Mouse (Mus musculus): Measurements from ENCODE around the gene Dhdh. TPM values are rescaled to one million over a fixed set of nuclear protein-coding genes. Genes with fewer than 3 reads are reported as not detected.

Dhdh gene
- total RNA-seq, 2 experiments from 2014 or later, result 0.42 to 1.6 TPM

DNA sequence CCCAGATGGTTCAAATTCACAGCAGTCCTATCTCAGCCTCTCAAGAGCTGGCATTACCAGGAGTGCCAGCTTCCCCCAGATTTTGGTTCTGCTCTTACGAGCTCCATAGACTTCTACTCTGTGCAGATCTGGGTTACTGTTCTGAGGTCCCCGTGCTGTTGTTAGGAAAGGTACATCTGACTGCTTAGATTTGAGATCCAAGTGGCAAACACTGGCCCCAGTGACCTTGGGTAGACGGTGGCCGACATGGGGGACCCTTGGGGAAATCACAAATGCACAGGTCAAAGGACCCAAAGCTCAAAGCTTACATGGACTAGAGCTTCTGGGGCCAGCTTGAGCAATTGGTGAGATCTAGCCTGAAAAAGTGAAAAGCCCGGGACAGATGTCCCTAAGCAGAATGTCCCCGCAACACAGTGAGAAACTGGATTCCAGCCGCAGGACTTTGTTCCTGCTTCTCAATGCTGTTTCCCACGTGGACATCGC, 31.8 kb downstream of the Dhdh start:
- no peak for ATAC-seq (replicated peaks; ENCODE audit: low FRiP score, poor library complexity, severe bottlenecking)

DNA sequence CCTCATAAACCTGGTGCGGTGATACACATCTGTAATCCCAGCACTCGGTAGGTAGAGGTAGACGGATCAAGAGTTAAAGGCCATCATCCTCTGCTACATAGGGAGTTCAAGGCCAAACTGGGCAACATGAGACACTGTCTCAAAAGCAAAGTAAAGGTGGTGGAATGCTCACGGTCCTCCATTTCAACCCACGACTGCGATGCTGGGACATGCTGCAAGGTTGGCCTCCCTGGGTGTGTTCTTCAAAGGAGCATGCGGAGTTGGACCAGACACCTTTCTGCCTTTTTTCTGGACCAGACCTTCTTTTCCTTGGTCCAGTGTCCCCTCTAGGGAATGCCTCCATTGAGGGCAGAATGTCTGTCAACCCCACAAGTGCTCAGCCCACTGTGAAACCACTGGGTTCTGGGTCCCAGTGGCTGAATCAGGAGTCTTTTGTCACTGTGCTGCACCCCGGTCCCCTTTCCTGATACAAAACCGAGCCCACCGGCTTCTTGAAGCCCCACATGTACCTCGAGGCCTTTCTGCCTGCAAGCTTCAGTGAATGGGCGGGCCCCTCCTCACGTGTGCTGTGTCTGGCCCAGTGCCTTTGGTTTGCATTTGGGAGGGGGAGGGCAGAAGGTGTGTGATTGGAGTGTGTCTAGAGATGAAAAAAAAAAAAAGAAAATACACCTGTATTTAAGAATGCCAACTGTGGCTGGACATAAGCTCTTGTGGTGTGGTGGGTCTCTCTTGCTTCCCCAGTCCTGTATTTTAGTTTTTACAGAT, 32.5 kb downstream of the Dhdh start:
- ATAC-seq (replicated peaks; ENCODE audit: low FRiP score, poor library complexity, severe bottlenecking), result no peak

DNA sequence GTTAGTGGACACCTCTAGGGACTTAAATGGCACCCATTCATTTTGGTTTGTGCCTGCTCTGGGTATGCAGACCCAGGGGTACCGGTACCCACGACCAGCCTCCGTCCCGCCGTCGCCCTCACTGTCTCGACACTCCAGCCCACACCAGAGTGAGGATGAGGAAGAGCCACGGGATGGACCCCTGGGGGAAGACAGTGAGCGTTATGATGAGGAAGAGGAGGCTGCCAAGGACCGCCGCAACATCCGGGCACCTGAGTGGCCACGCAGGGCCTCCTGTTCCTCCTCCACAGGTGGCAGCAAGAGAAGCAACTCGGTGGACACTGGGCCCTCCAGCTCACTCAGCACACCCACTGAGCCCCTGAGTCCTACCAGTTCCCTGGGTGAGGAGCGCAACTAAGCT, 33.6 kb downstream of the Dhdh start:
- no peak for ATAC-seq (replicated peaks; ENCODE audit: low FRiP score, poor library complexity, severe bottlenecking)

DNA sequence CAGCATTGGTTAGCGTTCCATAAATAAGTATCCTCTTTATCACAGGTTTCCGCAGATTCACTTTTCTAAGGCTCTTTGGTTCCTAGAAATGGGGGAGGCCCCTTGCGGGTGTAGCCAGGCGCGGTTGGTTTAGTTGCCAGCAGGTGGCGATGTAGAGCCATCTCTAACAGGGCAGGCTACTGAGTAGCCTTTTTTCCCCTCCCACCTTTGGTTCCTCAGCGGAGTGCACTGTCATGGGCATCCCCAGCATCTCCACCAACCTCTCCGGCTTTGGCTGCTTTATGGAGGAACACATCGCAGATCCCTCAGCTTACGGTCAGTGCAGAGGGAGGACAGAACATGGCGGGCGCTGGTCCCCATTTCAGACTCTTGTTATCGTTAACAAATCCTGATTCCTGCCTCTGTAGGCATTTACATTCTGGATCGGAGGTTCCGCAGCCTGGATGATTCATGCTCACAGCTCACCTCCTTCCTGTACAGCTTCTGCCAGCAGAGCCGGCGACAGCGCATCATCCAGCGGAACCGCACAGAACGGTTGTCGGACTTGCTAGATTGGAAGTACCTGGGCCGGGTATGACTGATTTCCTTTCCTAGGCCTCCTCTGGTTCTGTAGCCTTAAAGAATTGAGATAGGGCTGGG, 37.1 kb downstream of the Dhdh start:
- peak; percentile 90 for ATAC-seq (replicated peaks; ENCODE audit: low FRiP score, poor library complexity, severe bottlenecking)

DNA sequence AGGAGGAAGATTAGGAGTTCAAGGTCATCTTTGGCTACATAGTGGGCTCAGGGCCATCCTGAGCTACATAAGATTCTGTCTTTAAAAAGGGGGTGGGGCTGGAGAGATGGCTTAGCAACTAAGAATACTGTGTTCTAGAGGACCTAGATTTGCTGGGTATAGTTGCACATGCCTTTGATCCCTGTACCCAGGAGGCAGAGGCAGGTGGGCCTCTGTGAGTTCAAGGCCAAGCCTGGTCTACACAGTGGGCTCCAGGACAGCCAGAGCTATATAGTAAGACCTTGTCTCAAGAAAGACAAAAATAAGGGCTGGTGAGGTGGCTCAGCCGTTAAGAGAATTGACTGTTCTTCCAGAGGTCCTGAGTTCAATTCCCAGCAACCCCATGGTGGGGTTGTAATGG, 38.6 kb downstream of the Dhdh start:
- ATAC-seq (replicated peaks; ENCODE audit: low FRiP score, poor library complexity, severe bottlenecking), result no peak

DNA sequence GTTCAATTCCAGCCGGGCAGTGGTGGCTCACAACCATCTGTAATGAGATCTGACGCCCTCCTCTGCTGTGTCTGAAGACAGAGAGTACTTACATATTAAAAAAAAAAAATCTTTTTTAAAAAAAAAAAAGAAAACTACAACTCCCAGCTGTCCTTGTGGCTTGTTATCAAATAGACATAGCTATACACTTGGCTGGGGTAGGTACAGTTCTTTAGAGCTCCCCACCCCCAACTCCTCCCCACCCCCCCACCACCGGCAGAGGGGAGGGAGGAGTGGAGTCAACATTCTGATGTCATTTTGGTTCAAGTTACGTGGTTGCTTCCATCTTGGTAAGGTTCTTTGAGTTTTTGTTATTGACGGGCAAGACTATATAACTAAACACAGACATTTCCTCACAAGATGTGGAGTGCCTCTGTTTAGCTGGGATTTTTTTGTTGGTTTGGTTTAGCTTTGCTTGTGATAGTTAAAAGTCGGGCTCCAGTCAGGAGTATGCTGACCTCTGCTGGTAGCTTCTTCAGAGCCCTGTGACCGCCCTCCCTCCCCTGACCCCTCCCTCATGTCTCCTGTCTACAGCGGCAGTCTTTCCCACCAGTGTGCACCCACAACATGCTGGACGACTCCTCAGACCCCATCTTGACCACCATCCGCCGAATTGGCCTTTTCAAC, 41.1 kb downstream of the Dhdh start:
- ATAC-seq (replicated peaks; ENCODE audit: low FRiP score, poor library complexity, severe bottlenecking), result no peak

DNA sequence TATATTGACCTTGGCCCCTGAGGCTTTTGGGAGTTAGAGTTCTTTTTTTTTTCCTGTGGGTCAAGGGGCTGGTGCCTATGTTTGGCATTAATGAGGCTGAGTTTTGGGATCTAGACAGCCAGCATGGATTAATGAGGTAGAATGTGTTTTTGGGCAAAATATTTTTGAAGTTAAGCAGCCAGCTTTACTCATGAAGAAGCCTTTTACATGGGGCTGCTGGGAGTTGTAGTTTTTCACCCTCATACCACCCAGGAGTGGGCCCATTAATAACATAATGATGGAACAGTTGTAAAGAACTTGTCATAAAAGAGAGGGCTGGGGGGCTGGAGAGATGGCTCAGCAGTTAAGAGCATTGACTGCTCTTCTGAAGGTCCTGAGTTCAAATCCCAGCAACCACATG, 42.0 kb downstream of the Dhdh start:
- no peak for ATAC-seq (replicated peaks; ENCODE audit: low FRiP score, poor library complexity, severe bottlenecking)

DNA sequence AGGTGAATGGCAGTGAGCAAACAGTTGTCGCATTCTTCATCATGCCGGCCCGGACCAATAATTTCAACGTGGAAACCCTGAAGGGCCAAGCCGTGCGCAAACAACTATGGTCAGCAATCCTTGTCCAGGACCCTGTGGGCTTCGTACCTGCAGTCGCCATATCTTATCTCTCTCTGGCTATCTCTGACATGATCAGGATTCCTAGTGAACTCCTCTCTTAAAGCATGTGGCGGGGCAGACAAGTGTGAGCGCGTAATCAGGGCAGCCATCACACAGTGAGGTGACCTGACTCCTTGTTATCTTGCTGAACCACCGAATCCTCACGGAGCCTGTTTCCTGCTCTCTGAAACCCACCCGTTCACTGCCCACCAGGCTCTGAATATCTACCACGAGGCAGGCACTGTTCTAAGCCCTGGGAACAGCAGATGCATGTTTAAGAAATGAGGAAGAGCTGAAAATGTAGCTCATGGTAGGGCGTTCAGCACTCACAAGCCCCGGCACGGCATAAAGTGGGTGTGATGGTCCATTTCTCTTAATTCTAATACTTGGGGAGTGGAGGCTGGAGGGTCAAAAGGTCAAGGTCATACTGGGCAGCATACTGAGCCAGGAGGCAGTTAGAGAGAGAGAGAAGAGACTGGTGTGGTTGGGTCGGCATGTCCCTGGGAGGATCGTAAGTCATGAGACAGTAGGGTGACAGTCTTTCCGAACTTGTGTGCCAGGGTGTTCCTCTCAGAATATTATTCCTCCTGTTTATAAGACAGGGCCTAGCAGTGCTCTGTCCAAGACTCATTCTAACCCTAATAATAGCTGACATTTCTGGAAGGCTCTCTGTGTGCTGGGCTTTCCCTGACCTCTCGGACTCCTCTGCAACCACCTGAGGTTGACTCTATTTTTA, 44.8 kb downstream of the Dhdh start:
- ATAC-seq (replicated peaks; ENCODE audit: low FRiP score, poor library complexity, severe bottlenecking), result no peak

DNA sequence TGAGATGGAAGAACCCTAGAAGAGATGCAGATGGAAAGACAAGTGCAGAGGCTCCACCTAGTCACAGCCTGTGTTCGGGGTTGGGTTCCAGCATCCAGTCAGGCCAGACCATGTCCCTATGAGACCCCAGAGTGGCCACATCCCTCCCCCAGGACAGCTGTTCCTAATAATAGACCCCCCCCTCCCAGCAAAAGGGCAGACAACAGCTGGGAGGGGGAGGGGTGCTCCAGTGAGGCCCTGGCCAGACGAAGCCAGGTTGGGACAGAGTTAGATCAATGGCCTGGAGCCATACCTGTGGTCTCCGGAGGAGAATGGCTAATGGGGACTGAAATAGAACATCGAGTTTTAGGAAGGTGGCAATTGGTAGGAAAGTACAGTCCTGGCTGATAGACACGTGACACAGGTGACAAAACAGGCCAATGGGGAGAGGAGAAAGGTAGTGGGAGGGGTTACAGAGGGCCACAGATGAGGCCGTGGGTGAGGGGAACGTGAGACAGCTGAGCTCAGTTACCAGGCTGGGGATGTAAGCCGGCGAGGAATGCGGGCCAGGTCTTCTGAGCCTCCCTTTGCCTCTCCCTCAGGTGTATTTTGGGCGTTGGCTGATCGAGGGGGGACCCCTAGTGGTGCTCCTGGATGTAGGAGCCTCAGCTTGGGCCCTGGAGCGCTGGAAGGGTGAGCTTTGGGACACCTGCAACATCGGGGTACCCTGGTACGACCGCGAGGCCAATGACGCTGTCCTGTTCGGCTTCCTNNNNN, 50.9 kb downstream of the Dhdh start, which contains the start of gene Ruvbl2:
Gene Ruvbl2, minus strand, starts transcription at position 576 of the 756 bp plus-strand sequence.
- ATAC-seq (replicated peaks; ENCODE audit: low FRiP score, poor library complexity, severe bottlenecking), result no peak

DNA sequence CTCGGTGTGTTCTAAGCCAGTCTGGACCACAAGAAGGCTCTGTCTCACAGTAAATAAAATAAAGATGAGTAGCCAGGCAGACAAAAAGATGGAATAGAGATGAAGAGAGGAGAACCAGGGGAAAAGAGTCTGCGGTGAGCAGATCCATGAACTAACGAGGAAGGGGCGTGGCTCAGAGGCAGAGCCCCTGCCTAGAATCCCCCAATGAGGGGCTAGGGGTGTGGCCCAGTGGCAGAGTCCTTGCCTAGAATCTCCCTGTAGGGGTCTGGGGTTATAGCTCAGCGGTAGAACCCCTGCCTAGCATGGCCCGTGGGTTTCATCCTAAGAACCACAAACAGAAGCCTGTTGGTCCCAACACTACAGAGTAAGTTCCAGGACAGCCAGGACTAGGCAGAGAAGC, 51.6 kb downstream of the Dhdh start:
- no peak for ATAC-seq (replicated peaks; ENCODE audit: low FRiP score, poor library complexity, severe bottlenecking)

DNA sequence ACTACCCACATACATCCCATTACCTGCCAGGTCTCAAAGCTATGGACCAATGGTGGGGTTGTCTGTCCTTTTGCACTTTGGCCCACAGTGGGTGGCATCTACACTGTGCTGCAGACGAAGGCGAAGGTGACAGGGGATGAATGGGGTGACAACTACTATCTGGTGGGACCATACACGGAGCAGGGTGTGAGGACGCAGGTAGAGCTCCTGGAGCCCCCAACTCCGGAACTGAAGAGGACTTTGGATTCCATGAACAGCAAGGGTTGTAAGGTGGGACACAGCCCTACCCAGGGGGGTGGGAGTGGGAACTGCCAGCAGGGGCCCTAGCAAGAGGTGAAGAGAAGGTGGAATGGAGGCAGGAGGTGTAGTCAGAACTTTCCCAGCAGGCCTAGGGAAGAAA, 52.2 kb downstream of the Dhdh start:
- ATAC-seq (replicated peaks; ENCODE audit: low FRiP score, poor library complexity, severe bottlenecking), result no peak

DNA sequence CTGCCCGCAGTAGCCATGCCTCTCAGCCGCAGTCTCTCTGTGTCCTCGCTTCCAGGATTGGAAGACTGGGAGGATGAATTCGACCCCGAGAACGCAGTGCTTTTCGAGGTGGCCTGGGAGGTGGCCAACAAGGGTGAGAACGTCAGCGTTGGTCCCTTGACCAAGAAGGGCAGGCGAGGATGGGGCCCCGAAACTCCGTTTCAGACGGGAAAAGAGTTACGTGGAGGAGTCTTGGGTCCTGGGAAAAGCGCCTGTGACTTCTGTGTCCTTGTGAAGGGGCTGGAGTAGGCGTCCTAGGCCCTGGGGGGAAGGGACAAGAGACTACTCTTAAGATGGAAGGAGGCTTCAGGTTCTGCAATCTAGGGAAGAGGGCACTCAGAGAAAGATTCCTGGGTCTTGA, 53.6 kb downstream of the Dhdh start:
- no peak for ATAC-seq (replicated peaks; ENCODE audit: low FRiP score, poor library complexity, severe bottlenecking)

DNA sequence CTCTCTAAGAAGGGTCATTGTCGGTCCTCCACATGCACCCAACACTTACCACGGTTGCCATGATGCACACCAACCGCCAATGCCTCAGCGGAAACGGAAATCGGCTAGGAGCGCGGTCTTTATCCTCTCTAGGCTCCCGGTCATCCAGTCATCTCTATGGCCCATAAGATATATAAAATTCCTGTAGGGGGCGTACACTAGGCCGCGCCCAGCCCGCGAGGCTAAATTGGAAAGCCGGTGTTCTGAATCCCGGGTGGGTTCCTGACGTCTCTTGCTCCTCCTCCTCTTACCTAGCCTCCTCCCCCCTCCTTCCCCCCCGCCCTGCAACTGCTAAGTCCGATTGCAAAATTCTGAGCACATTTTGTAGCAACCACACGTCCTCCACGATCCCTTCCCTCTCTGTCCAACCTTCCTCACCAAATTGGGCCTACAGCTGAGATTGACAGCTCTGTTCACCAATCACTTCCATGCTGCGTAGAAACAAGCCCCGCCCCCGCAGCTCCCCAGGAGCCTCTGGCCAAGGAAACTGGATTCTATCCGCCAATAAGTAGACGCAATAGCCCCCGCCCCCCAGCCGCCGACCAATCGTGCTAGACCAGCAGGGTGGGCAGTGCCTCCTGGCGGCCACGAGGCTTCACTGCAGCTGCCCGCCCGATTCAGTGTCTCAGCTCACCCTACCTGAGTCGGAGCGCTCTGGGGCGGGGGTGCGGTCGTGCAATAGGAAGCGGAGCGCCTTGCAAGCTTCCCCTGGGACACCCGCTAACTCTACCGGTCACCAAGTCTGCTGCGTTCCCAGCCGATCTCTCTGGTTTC, 54.2 kb downstream of the Dhdh start, which contains the start of gene Gys1:
Gene Gys1, plus strand, starts transcription at position 642 of the 813 bp plus-strand sequence.
- peak; percentile 90 for ATAC-seq (replicated peaks; ENCODE audit: low FRiP score, poor library complexity, severe bottlenecking)

DNA sequence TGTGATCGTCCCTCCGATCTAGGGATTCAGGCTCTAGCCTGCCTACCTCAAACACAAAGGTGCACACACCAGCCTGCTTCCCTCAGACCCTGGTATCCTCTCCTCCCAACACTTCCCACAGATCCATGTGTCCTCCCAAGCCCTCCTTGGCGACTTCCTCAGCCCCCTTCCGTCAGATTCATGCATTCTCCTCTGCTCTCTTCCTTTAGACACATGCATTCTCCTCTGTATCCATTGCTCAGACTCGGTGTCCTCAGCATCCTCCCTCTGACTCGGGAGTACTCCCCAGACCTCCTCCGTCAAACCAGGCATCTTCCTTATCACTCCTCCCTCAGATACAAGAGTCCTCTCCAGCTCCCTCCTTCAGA, 54.8 kb downstream of the Dhdh start:
- ATAC-seq (replicated peaks; ENCODE audit: low FRiP score, poor library complexity, severe bottlenecking), result no peak

DNA sequence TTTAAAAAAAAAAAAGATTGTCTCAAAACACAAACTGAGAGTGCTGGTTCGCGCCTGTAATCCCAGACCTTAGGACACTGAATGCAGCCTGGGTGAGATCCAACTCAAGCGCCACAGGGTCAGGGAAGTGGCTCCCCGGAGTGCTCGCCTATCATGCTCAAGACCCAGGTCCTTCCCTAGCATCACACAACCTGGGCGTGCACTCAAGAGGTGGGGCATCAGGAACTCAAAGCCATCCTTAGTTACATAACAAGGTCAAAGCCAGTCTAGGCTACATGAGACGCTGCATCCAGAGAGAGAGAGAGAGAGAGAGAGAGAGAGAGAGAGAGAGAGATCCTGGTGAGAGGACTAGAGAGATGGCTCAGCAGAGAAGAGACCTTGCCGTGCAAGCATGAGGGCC, 62.0 kb downstream of the Dhdh start:
- ATAC-seq (replicated peaks; ENCODE audit: low FRiP score, poor library complexity, severe bottlenecking), result no peak

DNA sequence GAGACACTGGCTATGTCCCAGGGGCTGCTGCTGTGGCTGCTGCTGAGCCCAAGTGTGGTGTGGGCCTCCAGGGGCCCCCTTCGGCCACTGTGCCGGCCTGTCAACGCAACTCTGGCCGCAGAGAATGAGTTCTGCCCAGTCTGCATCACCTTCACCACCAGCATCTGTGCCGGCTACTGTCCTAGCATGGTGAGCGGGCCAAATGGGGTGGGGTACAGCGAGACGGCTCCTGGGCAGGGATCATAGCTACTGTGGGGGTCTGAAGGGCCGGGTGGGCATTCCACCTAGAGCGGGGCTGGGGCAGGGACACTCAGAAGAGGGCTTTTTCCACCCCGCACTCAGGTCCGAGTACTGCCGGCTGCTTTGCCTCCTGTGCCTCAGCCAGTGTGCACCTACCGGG, 67.4 kb downstream of the Dhdh start:
- ATAC-seq (replicated peaks; ENCODE audit: low FRiP score, poor library complexity, severe bottlenecking), result no peak
